Mouse (Mus musculus): ENCODE measurements at regions not wholly inside any gene's neighbourhood (a gene's known extent, or its start where the extent isn't known, plus 50 kb on each side); places are given as distances from the start of the nearest gene placed in this dataset.

GRCm38 (mm10) chr19:15796466-15796865 is 150.7 kb downstream of the Psat1 start:
- no peak for DNase-seq

GRCm38 (mm10) chr19:15791942-15792341 is 155.2 kb downstream of the Psat1 start:
- DNase-seq: no peak

GRCm38 (mm10) chr19:15791264-15791913 is 155.7 kb downstream of the Psat1 start:
- no peak for DNase-seq

- no peak for DNase-seq
Measured at GRCm38 (mm10) chr19:15790620-15791263, 156.4 kb downstream of the Psat1 start.

- no peak for DNase-seq
Measured at GRCm38 (mm10) chr19:15789741-15790140, 157.4 kb downstream of the Psat1 start.

- DNase-seq: no peak
Measured at GRCm38 (mm10) chr19:15784644-15785043, 162.5 kb downstream of the Psat1 start.

GRCm38 (mm10) chr19:15769651-15770050 is 177.5 kb downstream of the Psat1 start:
- no peak for DNase-seq

- DNase-seq: no peak
Measured at GRCm38 (mm10) chr19:15761086-15761485, 186.1 kb downstream of the Psat1 start.

GRCm38 (mm10) chr19:15745026-15745777 is 201.9 kb downstream of the Psat1 start:
- no peak for DNase-seq

- no peak for DNase-seq
Measured at GRCm38 (mm10) chr19:15736200-15736599, 210.9 kb downstream of the Psat1 start.

GRCm38 (mm10) chr19:15726785-15727406 is 220.2 kb downstream of the Psat1 start:
- DNase-seq: no peak

- no peak for DNase-seq
Measured at GRCm38 (mm10) chr19:15692379-15693023, 254.6 kb downstream of the Psat1 start.

- no peak for DNase-seq
Measured at GRCm38 (mm10) chr19:15669996-15670395, 277.1 kb downstream of the Psat1 start.

- DNase-seq: no peak
Measured at GRCm38 (mm10) chr19:15669541-15669940, 277.6 kb downstream of the Psat1 start.

GRCm38 (mm10) chr19:15668624-15669016 is 278.5 kb downstream of the Psat1 start:
- no peak for DNase-seq

GRCm38 (mm10) chr19:15667889-15668623 is 279.1 kb downstream of the Psat1 start:
- DNase-seq: no peak

GRCm38 (mm10) chr19:15663659-15664255 is 283.4 kb downstream of the Psat1 start:
- DNase-seq: no peak

- no peak for DNase-seq
Measured at GRCm38 (mm10) chr19:15658611-15659010, 288.5 kb downstream of the Psat1 start.

GRCm38 (mm10) chr19:15657846-15658245 is 289.3 kb downstream of the Psat1 start:
- no peak for DNase-seq

GRCm38 (mm10) chr19:15649368-15649767 is 297.8 kb downstream of the Psat1 start:
- peak; percentile 28 for DNase-seq

- DNase-seq: no peak
Measured at GRCm38 (mm10) chr19:15647313-15647712, 299.8 kb downstream of the Psat1 start.

- DNase-seq: no peak
Measured at GRCm38 (mm10) chr19:15644786-15645185, 302.4 kb downstream of the Psat1 start.

Data from lung, postnatal 14 days (tissue).